Mouse (Mus musculus) ES-E14 (cell line): ENCODE data around the gene Eif4g3.

Source experiments
- HCFC1 ChIP-seq: IDR thresholded peaks from 2 replicates; pipeline ENCODE4 v1.6.1; 2012; ENCODE audit warnings: low read length, inconsistent platforms, borderline replicate concordance; ENCODE audit not compliant: insufficient read depth
- MAFK ChIP-seq: IDR thresholded peaks from 2 replicates; pipeline ENCODE4 v1.6.1; 2014; ENCODE audit warnings: mild to moderate bottlenecking, low read depth, low read length, inconsistent platforms; ENCODE audit not compliant: insufficient read depth

DNA sequence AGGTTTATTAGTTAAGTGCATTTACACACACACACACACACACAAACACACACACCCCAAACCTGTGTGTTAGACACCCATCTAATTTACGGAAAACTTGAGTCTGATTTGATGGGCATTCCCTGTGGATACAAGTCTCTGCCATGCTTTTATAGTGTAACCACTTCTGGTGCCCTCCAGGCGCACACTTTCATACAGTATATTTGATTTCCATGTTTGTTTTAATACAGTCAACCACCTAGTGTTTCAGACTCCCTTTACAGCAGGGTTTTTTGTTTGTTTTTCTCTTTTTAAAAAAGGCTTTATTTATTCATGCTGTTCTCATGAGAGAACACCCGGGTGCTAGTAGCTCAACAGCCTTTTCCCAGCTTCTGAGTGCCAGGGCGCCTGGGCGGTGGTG, 94.1 kb downstream of the Eif4g3 start:
- TF ChIP-seq MAFK (no peak), HCFC1 (no peak)
